Mouse (Mus musculus): ENCODE data around the gene Xrcc4. TPM values are rescaled to one million over a fixed set of nuclear protein-coding genes. Genes with fewer than 3 reads are reported as not detected.

Gene Xrcc4
- polyA plus RNA-seq, 1 experiment from 2014 or later, result 12.5 TPM

DNA sequence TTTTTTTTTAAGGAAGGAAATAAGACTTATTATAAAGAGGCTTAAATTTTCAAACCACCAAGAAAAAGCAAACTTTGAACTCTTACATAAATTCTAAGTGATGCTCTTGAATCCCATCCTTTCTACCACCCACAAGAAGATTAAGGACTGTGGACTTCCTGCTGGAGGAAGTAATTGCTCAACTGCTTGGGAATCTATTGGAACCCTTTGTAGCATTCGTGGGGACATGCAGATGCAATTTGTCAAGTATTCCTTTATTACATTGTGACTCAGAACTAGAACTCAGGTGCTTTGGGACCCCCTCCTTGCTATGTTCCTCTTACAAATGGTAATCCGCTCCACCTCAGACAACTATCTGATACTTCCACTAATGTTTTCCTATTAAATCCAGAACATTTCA lies 351.1 kb downstream of the Xrcc4 start:
- Histone ChIP-seq H3K9ac (ENCODE audit: low read length) (0 out of 2 replicates have a peak overlapping the region, but pooled peaks have one; percentile 74), H3K9me3 (replicated peaks; ENCODE audit: control insufficient read depth, low read length) (no peaks in the 10 kb centered on the region), H3K27ac (ENCODE audit: low read depth, low read length) (no peak overlapping the region), H3K4me3 (ENCODE audit: low read depth, low read length) (peak overlapping the region; percentile 54; the same call in 1 of the 2 replicates), H3K4me1 (ENCODE audit: control insufficient read depth, insufficient read depth, low read length) (peaks cover 5% of the 10 kb centered on the region), H3K27me3 (replicated peaks; ENCODE audit: control insufficient read depth, insufficient read depth, low read length) (no peaks in the 10 kb centered on the region), H3K36me3 (ENCODE audit: control insufficient read depth, insufficient read depth, low read length) (no peaks in the 10 kb centered on the region), H3K4me2 (ENCODE audit: low read length) (peak overlapping the region; percentile 93)
- 42% methylated on average over 2 of the region's 2 CpGs for WGBS
- ATAC-seq, result no peak
- peak; percentile 1 for DNase-seq (ENCODE audit: low spot score)

DNA sequence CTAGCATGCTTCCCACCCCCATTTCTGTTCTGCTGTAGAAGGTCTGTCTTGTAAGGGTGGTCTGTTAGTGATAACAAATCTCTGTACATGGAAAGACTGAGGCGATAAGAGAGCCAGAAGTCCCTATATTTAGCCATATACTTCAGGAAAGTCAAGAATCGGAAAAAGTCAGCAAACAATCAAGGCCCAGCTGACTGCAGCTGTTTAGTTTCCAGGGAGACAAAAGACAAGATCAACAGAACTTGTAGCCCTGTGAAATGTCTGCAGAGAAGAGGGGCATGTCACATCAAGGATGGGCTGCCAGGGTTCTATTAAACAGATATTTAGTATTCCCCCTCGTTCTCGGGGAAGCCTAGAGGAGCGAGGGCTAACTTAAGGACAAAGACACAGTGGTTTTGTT lies 354.3 kb downstream of the Xrcc4 start:
- ATAC-seq (no peak), DNase-seq (ENCODE audit: low spot score) (no peak)
- H3K4me2 ChIP-seq (ENCODE audit: low read length), result no peak overlapping the region
- no peak overlapping the region for H3K27ac ChIP-seq (ENCODE audit: low read depth, low read length)
- H3K9ac ChIP-seq (ENCODE audit: low read length), result no peak overlapping the region
- H3K4me3 ChIP-seq (ENCODE audit: low read depth, low read length), result no peak overlapping the region
- no peaks in the 10 kb centered on the region for H3K27me3 ChIP-seq (replicated peaks; ENCODE audit: control insufficient read depth, insufficient read depth, low read length)
- WGBS, result 76% methylated on average over 5 of the region's 5 CpGs
- no peaks in the 10 kb centered on the region for H3K9me3 ChIP-seq (replicated peaks; ENCODE audit: control insufficient read depth, low read length)
- peaks cover 5% of the 10 kb centered on the region; the same call in 1 of the 2 replicates for H3K4me1 ChIP-seq (ENCODE audit: control insufficient read depth, insufficient read depth, low read length)
- no peaks in the 10 kb centered on the region for H3K36me3 ChIP-seq (ENCODE audit: control insufficient read depth, insufficient read depth, low read length)

- Histone ChIP-seq H3K36me3 (ENCODE audit: control insufficient read depth, insufficient read depth, low read length) (peaks cover 34% of the 10 kb centered on the region), H3K9me3 (replicated peaks; ENCODE audit: control insufficient read depth, low read length) (no peaks in the 10 kb centered on the region), H3K27ac (ENCODE audit: low read depth, low read length) (no peak overlapping the region), H3K4me2 (ENCODE audit: low read length) (no peak overlapping the region), H3K27me3 (replicated peaks; ENCODE audit: control insufficient read depth, insufficient read depth, low read length) (no peaks in the 10 kb centered on the region), H3K4me3 (ENCODE audit: low read depth, low read length) (no peak overlapping the region), H3K9ac (ENCODE audit: low read length) (no peak overlapping the region), H3K4me1 (ENCODE audit: control insufficient read depth, insufficient read depth, low read length) (no peaks in the 10 kb centered on the region)
- 53% methylated on average over 2 of the region's 2 CpGs for WGBS
- no peak for ATAC-seq
- no peak for DNase-seq (ENCODE audit: low spot score)
These were observed 362.9 kb downstream of the Xrcc4 start for GRCm38 (mm10) chr13:89726492-89726891.

Other genes starting within 250 kb of the Xrcc4 start
- 53.4 and 54.5 TPM in 2 replicates for gene Tmem167, start 485 bp downstream of the Xrcc4 start, polyA plus RNA-seq (2014; fragmentation: Nextera tagmentation; extraction: Ambion mirVana)

All from forebrain, embryonic 14.5 days (tissue).